Mouse (Mus musculus): ENCODE results near the gene Zbtb20.

Gene Zbtb20

DNA sequence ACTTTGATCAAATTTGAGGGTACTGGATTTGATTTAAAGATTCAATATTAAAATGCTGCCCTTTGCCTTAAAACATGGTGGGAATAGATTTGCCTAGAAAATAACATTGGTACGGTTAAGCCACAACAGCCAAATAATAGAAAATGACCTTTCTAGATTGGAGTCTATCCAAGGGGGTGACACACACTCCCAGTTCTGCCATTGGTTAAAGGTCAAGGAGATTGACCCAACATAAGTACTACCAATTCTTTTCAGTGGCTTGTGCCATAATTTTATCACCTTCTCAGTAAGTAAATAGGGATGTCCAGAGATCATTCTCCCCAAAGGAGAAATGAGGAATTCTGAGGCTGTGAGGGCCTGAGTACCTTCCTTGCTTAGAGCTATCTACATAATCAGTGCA lies 660.2 kb downstream of the Zbtb20 start:
- DNase-seq, result no peak

DNA sequence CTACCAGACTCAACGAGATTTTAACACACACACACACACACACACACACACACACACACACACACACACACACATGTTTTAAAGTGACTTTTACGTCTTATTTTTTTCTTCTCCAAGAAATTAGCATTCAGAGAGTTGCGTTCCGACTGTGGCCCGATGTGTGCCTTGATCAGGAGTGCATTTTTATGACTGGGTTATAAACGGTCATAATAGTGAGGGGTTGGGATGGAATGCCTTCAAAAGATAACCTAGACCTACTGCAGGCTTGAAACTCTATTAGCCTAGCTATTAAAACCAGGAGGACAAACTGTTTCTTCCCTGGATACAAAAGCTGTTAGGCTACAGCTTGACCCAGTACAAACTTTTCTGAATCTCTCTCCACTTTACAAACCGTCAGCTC lies 661.5 kb downstream of the Zbtb20 start:
- DNase-seq, result no peak

DNA sequence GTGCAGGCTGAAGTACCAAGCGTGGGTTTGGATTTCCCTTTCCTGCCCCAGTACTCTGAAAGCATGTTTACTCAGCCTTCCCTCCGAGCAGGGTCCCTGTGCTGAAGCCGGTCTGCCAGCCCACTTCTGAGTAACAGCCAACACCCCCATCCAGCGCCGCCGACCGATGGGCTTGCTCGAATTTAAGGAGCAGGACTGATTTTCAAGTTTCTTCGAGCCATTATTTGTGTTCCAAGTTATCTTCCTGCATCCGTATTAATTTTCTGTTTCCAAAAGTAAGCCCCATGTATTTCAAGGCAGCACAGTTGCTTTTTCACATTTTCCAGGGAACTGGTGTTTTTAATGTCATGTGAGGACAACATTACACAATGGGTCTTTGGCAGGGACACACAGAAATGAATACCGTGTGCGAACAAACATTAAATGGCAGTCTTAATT lies 664.0 kb downstream of the Zbtb20 start:
- DNase-seq, result peak; percentile 35

DNA sequence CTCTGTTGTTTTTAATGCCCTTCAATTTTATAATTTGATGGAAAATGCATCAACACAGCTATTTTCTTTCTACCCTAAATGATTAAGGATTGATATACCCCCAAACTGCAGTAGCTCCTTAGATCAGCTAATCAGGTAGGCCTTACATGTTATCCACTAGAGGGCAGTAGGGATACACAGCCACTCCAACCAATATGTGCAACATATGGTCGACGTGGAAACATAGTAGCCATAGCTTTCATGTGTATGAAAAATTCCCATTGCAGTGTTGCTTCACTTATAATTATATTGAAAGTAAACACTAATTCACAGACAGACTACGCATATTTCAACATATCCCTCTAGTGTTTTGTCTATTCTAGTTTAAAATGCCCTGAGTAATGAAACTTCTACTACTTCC lies 664.4 kb downstream of the Zbtb20 start:
- peak; percentile 32 for DNase-seq

DNA sequence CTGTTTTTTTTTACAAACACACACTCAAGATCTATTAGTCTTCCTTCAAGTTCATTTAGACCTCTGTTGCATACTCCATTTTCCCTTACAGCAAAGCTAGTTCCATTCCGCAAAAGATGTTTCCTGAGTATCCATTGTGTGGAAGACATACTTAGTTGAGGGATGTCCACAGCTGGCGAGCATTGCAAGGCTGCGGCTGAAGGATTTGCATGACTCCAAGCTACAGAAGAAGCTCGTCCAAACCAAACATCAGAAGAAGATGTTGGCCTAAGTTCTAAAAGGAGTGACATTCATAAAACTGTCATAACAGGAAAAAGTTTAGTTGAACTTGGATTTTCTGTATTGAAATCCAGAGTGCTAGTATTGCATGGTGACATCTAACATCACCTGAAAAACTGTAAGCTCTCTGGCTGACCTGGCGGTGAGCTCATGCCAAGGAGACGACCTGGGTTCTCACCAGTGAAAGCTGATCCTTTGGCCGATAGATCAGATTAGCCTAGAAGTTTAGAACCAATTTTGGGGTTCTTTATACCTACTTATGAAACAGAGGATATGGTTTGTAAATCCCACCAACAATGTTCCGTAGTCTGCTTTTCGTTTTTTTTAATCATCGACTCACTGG lies 665.0 kb downstream of the Zbtb20 start:
- peak; percentile 52 for DNase-seq

DNA sequence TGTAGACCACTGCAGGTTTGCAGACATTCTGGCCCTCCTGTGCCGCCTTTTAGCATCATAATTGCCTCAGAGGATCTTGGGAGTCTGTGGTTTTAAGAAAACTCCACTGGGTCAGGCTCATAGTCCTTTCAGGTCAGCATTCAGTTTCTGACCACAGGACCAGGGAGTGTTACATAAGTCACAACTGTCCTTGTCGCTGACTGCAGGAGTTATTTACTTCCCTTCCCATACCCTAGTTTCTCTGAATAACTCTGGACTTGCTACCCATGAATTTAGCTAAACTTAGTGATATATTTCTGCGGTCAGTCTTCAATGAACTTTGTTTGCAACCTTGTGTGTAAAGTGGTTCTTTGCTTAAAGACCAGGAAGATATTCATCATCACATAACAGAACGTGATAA lies 669.6 kb downstream of the Zbtb20 start:
- peak; percentile 28 for DNase-seq

DNA sequence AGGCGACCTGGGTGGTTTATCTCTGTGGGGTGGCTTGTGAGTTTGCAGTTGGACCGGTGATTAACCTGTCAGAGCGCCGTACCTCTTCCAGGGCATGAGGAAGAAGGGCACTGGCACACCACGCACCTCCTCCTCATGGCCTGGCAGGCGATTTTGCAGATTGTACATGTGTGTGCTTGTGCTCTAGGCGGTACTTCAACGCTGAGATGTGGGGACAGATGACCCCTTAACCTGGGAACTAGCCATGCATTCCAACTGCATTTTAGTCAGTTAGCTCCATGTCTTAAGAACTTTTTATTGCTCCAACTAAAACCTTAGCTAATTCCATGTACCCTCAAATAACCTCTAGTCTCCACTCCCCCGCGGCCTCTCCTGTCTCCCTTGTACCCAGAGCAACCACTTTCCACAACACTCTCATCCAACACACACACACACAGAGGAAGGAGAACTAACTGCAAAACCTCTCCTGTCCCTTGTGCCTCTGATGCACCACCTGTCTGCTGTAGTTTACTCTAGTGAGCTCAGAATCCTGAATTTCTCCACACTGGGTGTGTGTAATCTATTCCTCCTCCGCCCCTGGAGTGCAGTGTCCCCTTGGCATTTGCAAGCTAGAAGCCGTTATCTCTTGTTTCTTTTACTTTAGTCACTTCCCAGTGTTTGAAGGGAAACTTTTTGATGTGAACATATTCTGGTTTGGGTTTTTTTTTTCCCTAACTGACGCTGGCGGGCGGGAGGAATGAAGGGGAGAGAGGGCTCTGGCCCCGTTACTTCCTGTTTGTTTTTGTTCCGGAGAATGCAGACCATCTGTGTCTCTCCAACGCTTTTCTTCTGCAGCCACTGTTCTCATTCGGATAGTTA lies 671.9 kb downstream of the Zbtb20 start:
- peak; percentile 60 for DNase-seq

DNA sequence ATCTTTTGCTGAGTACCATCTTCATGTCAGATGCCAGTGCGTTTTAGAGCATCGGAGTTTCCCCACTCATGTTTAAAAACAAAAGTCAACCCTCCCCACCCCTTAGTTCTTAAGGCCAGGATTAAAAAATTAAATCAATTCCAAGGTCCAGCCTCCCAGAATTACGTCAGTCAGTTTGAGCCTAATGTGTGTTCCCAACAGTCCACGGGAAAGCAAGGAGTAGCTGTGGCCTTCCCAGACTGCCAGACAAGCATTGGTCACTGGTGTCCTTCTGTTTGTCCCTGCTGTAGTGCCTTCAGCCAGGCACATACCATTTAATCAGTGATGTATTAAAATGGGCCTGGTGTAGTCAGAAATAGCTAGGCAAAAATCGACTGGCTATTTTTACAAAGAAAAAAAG lies 673.1 kb downstream of the Zbtb20 start:
- peak; percentile 55 for DNase-seq

DNA sequence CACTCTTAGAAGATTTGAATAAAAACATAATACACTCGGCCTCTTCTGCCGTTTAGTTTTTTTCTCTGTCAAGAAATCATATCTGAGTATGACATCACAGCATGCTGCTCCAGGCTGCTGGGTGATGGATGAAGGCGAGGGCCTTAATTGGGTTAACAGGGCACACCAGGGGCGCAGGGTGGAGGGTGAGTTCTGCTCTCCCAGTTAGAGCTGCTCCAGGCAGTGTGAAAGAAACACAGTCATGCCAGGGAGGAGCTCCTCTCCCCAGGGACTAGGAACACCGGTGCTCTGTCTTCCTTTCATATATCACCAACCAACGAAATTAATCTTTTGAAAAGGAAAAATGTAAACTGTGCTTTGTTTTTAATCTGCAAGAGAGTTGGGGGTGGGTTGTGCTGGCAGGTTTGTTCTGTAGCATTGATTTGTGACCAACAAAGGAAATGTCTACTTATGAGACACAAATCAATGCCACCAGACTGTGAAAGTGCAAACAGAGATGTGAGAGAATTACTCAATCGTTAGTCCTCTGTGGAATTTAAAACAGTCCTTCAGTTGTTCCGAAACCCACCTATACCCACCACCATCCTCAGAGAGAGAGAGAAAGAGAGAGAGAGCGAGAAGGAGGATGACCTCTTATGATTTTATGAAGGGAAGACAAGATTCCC lies 673.9 kb downstream of the Zbtb20 start:
- peak; percentile 45 for DNase-seq

DNA sequence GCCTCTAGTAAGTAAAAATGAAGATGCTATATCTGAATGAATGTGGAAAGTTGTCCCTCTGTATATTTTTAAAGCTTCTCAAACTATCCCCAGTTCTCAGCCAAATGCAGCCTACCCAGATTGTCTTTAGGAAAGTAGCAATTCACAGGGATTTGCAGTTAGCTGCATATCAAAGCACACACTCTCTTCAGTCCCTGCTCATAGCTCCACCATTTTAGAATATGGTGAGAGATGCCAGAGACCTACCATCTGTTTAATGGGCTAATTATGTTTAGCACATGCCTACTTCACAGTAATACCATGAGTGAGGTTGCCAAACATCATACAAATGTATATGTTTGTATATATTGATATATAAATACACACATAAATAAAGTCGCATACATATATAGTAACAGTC lies 676.8 kb downstream of the Zbtb20 start:
- no peak for DNase-seq

DNA sequence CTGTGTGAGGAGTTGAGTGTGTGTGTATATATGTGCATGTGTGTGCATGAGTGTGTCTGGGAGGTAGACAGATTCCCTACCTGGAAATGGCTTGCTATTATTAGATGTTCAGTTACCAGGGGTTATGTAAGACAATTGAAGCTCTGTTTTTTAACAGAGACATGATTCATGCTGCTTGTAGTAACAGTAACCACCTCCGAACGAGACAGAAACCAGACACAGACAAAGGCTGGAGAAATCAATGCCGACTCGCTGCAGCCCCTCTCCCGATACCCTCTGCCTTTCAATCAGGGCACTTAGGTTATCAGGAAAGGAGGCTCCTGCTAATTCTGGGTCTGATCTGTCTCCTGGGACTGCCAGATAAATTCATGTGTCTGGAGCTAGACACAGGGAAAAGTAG lies 681.7 kb downstream of the Zbtb20 start:
- no peak for DNase-seq

DNA sequence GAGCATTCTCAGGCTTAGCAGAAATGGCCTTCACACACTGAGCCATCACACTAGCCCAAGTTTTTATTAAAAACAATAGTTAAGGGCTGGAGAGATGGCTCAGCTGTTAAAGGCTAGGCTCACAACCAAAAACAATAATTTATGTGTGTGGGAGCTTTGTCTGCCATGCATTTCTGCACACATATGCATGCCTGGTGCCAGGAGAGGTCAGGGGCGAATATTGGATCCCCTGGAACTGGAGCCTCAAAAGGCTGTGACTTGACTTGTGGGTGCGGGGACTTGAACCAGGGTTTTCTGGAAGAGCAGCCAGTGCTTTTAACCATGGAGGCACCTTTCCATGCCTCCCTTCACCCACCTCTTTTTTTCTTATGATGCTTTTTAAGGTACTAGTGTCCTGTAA lies 685.6 kb downstream of the Zbtb20 start:
- DNase-seq, result no peak

DNA sequence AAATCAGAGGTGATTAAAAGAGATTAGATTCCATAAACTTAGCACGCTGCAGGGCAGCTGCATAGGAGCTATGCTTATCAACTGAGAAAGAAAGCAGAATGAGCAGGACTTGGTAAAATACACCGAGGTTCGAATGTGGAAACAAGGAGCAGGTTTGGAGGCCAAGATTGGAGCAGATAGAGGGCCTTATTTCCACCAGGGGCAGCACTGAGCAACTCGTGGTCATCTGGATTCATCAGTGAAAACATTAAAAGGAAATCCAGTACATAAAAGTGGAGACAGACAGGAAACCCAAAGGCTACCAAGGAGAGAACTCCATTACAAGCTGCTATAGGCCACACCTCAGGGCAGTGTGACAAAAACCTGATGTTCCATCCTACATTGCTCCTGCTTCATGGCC lies 686.3 kb downstream of the Zbtb20 start:
- DNase-seq, result no peak

DNA sequence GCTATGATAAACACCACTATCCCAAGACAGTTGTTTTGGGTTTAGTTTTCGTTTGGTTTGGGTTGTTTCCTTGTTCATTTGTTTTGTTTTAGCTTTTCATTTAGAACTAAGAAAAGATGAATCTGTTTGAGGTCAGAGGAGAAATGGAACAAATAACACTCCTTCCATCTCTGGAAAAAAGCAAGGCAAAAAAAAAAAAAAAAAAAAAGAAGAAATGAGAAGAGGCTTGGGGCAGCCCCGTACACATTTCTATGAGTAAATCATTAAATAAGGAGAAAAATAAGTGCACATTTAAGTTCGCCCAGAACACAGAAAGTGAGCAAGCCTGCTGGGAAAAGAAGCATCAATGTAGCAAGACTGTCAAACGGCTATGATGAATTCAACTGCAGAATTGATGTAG lies 690.2 kb downstream of the Zbtb20 start:
- no peak for DNase-seq

DNA sequence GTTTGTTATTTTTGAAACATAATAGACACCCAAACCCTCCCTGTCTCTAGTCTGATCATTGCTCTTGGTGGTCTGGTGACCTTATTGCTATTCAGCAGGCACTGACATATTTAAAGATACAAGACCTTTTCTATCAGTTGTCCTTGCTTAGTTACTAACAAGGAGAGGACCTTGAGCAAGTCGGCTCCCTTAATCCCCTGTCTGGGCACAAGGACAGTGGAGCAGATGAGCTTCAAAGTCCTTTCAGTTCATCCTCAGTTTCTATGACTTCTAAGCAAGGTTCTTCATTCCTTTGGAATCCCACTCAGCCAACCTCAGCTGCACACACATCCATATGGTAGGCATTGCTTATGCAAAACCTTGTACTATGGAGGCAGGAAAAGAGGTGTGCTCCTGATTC lies 690.8 kb downstream of the Zbtb20 start:
- DNase-seq, result no peak

DNA sequence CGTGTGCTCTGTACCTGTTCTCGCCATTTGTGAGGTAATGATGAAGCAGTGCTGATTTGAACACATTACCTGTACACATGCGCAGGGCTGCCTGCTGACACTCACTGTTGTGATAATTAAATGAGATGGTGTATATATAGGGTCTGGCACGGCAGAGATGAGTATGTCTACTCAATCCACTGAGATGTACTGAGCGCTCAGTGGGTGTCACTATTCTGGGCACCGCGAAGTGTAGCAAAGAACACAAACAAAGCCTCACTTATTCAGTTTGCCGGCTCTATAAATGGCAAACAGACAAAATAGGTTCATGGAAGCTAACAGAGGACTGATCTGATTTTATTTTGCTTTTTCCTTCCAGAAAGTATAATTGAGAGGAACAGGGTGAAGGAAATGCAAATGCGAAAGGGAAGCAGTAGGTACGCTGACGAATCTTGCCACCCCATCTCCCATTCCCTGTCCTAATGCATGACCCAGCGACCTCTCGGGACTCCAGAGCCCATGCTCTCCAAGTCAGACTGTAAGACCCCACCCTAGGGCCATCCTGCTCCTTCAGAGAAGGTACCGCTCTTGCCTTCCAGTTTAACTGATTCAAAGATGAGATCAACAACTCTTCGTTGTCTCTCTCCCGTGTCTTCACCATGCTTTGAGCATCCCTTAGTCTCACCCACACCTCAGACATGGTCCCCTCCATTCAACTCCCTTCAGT lies 695.8 kb downstream of the Zbtb20 start:
- DNase-seq, result no peak

DNA sequence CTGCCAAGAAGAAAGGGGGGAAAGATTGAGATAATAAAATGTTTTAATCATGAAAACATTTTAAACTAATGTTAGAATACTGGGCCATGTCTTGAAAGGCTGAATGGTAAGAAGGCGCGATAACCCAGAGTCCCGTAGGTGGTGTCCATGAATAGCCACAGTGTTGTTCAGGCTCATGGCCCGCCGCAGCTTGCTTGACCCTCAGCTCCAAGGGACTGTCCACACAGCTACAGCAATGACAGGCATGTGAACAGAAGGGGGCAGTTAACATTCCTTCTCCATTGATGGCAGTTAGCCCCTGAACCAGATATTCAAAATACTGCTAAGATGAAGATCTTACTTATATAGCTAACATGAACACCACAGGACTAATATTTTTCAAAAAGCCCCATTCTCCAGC lies 696.5 kb downstream of the Zbtb20 start:
- DNase-seq, result no peak

DNA sequence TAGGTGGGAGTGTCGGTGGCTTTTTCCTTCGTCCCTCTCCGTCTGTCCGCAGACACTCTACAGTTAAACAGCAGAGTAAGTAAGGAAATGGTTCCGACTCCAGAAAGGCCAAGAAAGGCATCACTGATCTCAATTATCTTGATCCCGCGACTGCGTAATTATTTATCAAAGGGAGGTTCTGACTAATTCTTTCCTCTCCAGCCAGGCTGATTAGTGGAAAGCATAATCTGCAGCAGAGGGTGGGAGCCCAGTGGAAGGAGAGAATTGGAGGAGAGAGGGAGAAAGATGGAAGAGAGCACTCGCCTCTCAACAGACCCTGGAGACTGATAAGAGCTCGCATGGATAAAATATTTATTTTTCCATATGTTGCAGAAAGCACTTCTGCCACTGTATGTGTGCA lies 697.1 kb downstream of the Zbtb20 start:
- no peak for DNase-seq

DNA sequence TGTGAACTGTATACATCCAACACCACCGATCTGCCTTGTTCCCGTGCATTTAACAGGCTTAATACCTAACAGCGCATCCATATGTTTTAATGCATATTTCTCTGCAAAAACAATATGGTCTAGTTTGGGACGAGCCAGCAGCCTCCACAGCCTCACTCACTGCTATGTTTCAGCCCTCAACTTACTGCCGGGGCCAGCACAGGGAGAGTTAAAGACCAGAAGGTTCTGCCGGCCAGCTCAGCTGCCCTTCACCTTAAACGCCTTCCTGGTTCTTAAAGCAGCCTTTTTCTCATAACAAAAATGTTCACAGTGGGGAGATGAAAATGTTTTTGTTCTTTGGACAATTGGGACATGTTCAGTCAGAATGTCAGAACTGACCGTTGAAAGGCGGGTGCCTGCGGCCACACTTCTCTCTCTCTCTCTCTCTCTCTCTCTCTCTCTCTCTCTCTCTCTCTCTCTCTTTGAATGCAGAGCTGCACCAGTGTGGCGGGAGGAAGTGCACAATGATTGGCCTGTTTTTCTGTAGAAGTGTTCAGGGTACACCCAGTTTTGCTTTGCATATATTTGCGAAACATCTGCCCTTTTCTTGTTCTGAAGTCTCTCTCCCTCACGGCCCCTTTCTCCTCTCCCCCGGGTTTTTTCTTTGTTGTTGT lies 697.6 kb downstream of the Zbtb20 start:
- DNase-seq, result peak; percentile 33

DNA sequence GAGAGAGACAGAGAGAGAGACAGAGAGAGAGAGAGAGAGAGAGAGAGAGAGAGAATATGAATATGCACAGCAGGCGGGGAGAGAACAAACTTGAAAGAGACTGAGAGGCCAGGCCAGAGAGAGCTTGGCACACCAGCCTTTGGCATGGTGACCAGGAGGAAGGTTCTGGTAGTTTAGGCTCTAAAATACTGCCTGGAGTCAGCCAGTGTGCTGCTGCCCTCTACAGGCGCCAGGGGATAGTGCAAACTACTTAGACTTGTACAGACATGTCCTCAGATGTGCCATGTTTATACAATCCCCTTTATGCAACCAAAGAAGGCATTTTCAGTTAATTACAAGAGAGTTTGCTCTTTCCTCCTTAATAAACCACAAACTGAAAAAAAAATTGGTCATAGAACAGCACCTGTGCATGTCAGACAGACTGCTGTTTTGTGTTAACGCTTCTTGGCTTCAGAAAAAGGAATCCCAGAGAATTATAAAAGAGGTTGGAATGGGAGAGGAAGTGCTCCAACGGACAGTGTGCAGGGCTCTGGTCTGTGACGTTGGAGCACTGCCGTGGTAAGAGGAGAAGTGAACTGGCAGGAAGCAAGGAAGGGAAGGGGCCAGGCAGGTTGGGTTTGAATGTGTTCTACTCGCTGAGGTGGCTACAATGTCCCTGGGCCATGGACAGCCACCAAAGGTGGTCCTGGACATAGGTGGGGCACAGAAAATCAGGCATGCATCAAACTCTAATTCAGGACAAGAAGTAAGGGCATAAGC lies 698.5 kb downstream of the Zbtb20 start:
- peak; percentile 93 for DNase-seq

DNA sequence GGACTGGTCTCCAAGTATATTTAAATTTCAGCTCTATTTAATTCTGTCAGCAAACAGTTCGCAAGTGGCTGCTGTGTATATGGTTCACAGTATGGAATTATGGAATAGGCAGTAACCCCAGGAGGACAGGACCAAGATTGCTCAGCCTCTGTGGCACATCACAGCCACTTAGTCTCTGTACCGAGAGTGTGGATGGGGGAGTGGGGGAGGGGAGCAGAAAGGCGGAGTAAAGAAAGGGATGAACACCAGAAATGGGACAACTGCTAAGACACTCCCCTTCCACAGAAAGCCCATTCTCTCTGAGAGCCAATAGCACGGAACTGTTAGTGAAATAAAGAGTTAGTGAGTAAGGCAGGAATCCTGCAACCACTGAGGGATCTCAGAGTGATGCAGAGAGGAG lies 699.4 kb downstream of the Zbtb20 start:
- peak; percentile 28 for DNase-seq

DNA sequence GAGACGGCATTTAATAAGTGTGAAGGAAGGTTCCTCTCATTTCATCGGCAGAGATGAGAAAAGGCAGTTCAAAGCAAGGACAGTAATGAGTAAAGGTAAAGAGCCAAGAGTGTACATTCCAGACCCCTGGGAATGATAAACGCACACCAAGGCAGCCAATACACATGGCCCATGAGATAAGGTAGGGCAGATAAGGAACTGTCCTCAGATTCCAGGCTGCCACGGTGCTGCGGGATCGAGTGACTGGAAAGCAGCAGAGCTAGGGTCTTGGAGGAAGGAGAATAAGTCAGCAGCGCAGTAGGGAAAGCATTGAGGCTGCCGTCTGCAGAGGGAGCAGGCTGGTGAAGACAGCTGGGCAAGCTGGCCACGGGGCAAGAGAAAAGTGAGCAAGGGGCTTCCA lies 699.8 kb downstream of the Zbtb20 start:
- DNase-seq, result no peak

Data from kidney, postnatal 14 days (tissue).